Mouse (Mus musculus) stomach, postnatal 0 days (tissue): Measurements from ENCODE around the gene Gm20671. TPM values are rescaled to one million over a fixed set of nuclear protein-coding genes. Genes with fewer than 3 reads are reported as not detected.
A peak's percentile ranks its signal among the peaks of the same experiment; 100 is the strongest.

Source experiments
- ATAC-seq: fragments of 200-750 bp; cut with Nextera tagmentation; 2 replicates; pipeline ENCODE4 v1.8.0; 2017; ENCODE audit not compliant: low FRiP score, low TSS enrichment
- DNase-seq: peaks from one replicate; pipeline ENCODE4 v3.0.0-alpha.2; 2016; ENCODE audit warnings: low spot score
- H3K27ac ChIP-seq: fragments of 300-500 bp; sonication (generic); replicated peaks from 2 replicates; pipeline ENCODE4 v1.5.1; 2014; ENCODE audit warnings: mild to moderate bottlenecking, control low read depth
- H3K27me3 ChIP-seq: fragments of 300-500 bp; sonication (generic); 2 replicates; pipeline ENCODE4 v1.6.1; 2014; ENCODE audit warnings: low read length; ENCODE audit not compliant: control insufficient read depth, insufficient read depth
- H3K36me3 ChIP-seq: fragments of 300-500 bp; sonication (generic); 2 replicates; pipeline ENCODE4 v1.6.1; 2014; ENCODE audit warnings: low read length, mixed read lengths; ENCODE audit not compliant: control insufficient read depth, insufficient read depth
- H3K4me1 ChIP-seq: fragments of 300-500 bp; sonication (generic); replicated peaks from 2 replicates; pipeline ENCODE4 v1.6.1; 2014; ENCODE audit warnings: antibody characterized with exemption; ENCODE audit not compliant: control insufficient read depth, insufficient read depth
- H3K4me2 ChIP-seq: fragments of 300-500 bp; sonication (generic); replicated peaks from 2 replicates; pipeline ENCODE4 v1.6.1; 2014; ENCODE audit warnings: low read depth, mild to moderate bottlenecking, control low read depth, moderate library complexity
- H3K4me3 ChIP-seq: fragments of 300-500 bp; sonication (generic); 2 replicates; pipeline ENCODE4 v1.5.1; 2014; ENCODE audit warnings: low read depth, low read length, control low read depth
- H3K9ac ChIP-seq: fragments of 300-500 bp; sonication (generic); 2 replicates; pipeline ENCODE4 v1.6.1; 2014; ENCODE audit warnings: mild to moderate bottlenecking, low read length, control low read depth, mixed read lengths
- H3K9me3 ChIP-seq: fragments of 300-500 bp; sonication (generic); 2 replicates; pipeline ENCODE4 v1.6.1; 2016; ENCODE audit warnings: low read length; ENCODE audit not compliant: control insufficient read depth
- CTCF ChIP-seq: IDR thresholded peaks from 2 replicates; pipeline ENCODE4 v1.5.1; 2016; ENCODE audit warnings: antibody characterized with exemption, low read depth, mild to moderate bottlenecking, moderate library complexity
- EP300 ChIP-seq: optimal IDR thresholded peaks from 2 replicates; pipeline ENCODE3; 2016; ENCODE audit warnings: antibody characterized with exemption
- WGBS: fragments of 180-500 bp; shearing (Covaris S2); extraction: QIAGEN DNeasy Blood & Tissue Kit; methylation state at CpG from one replicate; pipeline ENCODE4 v1.1.7; 2014; 5-methylcytosine and 5-hydroxymethylcytosine counted together
- polyA plus RNA-seq: library from polyadenylated mRNA; unstranded; fragments of >200 nt; fragmentation: Nextera tagmentation; extraction: Ambion mirVana; gene quantifications from 2 replicates; pipeline ENCODE4 v1.2.1, GENCODE M21; 2015

Gene Gm20671
- polyA plus RNA-seq, 1 experiment from 2014 or later = not detected

DNA sequence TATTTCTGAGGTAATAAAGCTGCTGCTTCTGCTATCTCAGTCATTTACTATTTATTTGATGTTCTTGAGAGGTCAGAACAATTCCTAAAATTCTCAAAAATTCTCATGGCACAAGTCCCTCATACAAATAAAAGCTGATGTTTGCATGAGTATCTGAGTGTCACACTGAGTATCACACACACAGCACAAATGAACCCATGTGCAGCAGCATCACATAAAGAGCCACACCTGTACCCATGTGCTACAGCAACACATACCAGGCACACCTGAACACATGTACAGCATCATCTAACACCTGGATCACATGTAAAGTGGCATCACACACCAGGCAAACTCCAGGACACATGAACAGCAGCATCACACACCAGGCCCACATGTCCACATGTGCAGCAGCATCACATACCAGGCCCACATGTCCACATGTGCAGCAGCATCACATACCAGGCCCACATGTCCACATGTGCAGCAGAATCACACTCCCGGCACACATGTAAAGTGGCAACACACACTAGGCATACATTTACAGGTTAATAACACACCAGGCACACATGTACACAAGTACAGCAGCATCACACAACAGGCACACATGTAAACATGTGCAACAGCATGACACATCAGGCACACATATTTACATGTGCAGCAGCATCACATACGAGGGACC is 113.7 kb downstream of the Gm20671 start:
- no peak for TF ChIP-seq CTCF
- Histone ChIP-seq H3K9me3 (no peaks in the 10 kb centered on the region), H3K4me2 (peak overlapping the region; percentile 59), H3K27ac (peak overlapping the region; percentile 91), H3K36me3 (no peaks in the 10 kb centered on the region), H3K9ac (peak overlapping the region; percentile 76), H3K4me3 (peak overlapping the region; percentile 62), H3K4me1 (0 out of 2 replicates have a peak, but pooled peaks cover 3% of the 10 kb centered on the region), H3K27me3 (no peaks in the 10 kb centered on the region)
- no peak for DNase-seq
- 22% methylated on average over 2 of the region's 2 CpGs for WGBS
- no peak; the same call in 1 of the 2 replicates for ATAC-seq

DNA sequence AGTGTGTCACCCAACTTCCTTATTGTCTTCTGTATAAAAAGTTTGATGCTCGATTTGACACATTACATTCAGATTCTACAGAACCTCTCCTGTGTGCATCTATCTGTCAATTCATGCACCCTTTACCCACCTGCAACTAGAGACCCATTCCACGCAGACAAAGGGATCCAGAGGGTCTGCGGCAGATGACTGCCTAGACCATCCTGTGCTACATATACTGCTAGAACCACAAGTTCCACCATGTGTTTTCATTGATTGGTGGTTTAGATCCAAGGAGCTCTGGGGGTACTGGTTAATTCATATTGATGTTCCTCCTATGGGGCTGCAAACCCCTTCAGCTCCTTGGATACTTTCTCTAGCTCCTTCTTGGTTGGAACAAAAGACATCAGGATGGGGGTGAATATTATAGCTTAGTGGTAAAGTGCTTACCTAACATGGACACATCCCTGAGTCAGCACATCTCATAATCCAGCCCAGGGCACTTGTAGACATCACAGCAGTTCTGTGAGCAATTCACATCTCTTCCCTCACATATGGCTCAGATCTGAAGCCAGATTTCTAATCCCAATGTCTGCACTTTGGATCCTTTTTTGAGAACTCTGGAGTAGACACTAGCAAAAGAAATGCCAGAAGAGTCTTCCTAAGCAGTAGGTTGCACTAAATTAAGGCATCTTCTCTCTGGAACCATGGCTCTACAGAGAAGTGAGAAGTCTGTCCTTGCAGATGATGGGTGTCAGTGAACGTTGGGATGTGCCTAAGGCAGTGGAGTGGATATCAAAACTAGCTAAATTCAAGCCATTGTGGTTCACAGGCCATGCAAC is 114.5 kb downstream of the Gm20671 start:
- H3K36me3 ChIP-seq = no peaks in the 10 kb centered on the region
- H3K9ac ChIP-seq = no peak overlapping the region
- TF ChIP-seq EP300 = no peak
- no peak for TF ChIP-seq CTCF
- 0 out of 2 replicates have a peak, but pooled peaks cover 3% of the 10 kb centered on the region for H3K4me1 ChIP-seq
- ATAC-seq = no peak
- H3K27me3 ChIP-seq = no peaks in the 10 kb centered on the region
- WGBS = 60% methylated on average over 4 of the region's 4 CpGs
- no peak overlapping the region for H3K4me2 ChIP-seq
- no peak overlapping the region for H3K27ac ChIP-seq
- H3K4me3 ChIP-seq = no peak overlapping the region
- DNase-seq = no peak
- no peaks in the 10 kb centered on the region for H3K9me3 ChIP-seq

DNA sequence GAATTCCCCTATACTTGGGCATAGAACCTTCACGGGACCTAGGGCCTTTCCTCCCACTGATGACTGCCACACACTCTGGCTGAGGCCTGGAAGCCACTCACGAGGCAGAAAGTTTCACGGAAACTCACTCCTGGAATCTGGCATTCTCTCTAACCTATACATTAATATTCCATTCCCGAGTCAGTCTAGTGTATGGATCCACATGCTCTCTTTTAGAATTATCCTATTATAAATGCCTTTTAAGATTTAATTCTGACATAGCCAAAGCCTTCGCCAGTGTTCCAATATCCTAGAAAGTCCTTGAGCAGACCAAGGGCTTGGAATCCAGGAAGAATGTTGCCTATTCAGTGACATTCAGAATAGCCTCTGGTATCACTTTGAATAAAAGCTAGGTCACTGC is 115.4 kb downstream of the Gm20671 start:
- H3K27me3 ChIP-seq = no peaks in the 10 kb centered on the region
- TF ChIP-seq EP300 = no peak
- no peak for TF ChIP-seq CTCF
- 78% methylated on average over 5 of the region's 5 CpGs for WGBS
- no peak for DNase-seq
- H3K4me3 ChIP-seq = no peak overlapping the region
- H3K4me2 ChIP-seq = no peak overlapping the region
- H3K27ac ChIP-seq = no peak overlapping the region
- no peaks in the 10 kb centered on the region for H3K9me3 ChIP-seq
- no peak overlapping the region for H3K9ac ChIP-seq
- ATAC-seq = no peak
- no peaks in the 10 kb centered on the region for H3K36me3 ChIP-seq
- H3K4me1 ChIP-seq = 0 out of 2 replicates have a peak, but pooled peaks cover 3% of the 10 kb centered on the region

- Histone ChIP-seq H3K9ac (no peak overlapping the region), H3K9me3 (no peaks in the 10 kb centered on the region), H3K36me3 (no peaks in the 10 kb centered on the region), H3K4me2 (no peak overlapping the region), H3K4me3 (no peak overlapping the region), H3K4me1 (no peaks in the 10 kb centered on the region), H3K27me3 (no peaks in the 10 kb centered on the region), H3K27ac (no peak overlapping the region)
- WGBS = 45% methylated on average over 2 of the region's 2 CpGs
- no peak for ATAC-seq
- TF ChIP-seq CTCF = no peak
- no peak for TF ChIP-seq EP300
- no peak for DNase-seq
These were observed 120.6 kb downstream of the Gm20671 start for GRCm38 (mm10) chr5:32706226-32706780.

GRCm38 (mm10) chr5:32697208-32697867 is 129.6 kb downstream of the Gm20671 start:
- no peak for DNase-seq
- H3K27me3 ChIP-seq = no peaks in the 10 kb centered on the region
- no peak overlapping the region for H3K4me2 ChIP-seq
- peak; percentile 54; the same call in 1 of the 2 replicates for ATAC-seq
- no peaks in the 10 kb centered on the region for H3K4me1 ChIP-seq
- H3K4me3 ChIP-seq = no peak overlapping the region
- WGBS = 52% methylated on average over 5 of the region's 5 CpGs
- H3K27ac ChIP-seq = no peak overlapping the region
- H3K9me3 ChIP-seq = no peaks in the 10 kb centered on the region
- TF ChIP-seq CTCF (no peak), EP300 (no peak)
- no peak overlapping the region for H3K9ac ChIP-seq
- H3K36me3 ChIP-seq = no peaks in the 10 kb centered on the region
